Mouse (Mus musculus): ENCODE data around the gene Rtkn.

GRCm38 (mm10) chr6:83118825-83119733 is 16.2 kb upstream of the Rtkn start:
- TF ChIP-seq CTCF (IDR thresholded peaks at IDR 0.05; ENCODE audit: low read depth) (no peak), EP300 (IDR thresholded peaks at IDR 0.05; ENCODE audit: low read depth) (no peak)

All from heart, postnatal 0 days (tissue).